Mouse (Mus musculus): ENCODE results near the gene Olfr95.
"Not testable (repeated sequence)": the region's sequence is repeated elsewhere in the genome, so short reads cannot be mapped to it uniquely, and the experiment has no call there.

Olfr95 gene

GRCm38 (mm10) chr17:37213018-37213417 lies at the start of gene Olfr95:
Gene Olfr95 (minus strand): TSS chr17:37213118.
- DNase-seq: no peak

- DNase-seq: peak; percentile 47
These were observed 37.6 kb upstream of the Olfr95 start for GRCm38 (mm10) chr17:37250544-37250943.

DNA sequence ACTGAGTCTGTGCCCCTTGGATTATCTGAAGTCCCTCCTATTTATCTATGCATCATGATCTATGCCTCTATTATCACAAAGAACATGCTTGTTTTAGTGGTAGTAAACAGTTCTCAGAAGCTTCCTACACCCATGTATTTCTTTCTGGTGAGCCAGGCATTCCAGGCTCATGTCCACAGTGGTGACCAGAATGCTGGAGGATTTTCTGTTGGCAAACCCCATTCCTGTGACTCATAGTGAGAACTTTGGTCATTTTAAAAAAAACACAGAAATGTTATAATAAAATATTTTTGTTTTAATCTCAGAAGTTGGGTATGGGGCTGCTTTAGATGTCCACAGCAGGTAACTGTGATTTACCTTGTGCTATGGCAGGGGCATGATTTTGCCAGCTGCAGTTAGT lies 36.5 kb upstream of the Olfr95 start:
- DNase-seq: no peak

DNA sequence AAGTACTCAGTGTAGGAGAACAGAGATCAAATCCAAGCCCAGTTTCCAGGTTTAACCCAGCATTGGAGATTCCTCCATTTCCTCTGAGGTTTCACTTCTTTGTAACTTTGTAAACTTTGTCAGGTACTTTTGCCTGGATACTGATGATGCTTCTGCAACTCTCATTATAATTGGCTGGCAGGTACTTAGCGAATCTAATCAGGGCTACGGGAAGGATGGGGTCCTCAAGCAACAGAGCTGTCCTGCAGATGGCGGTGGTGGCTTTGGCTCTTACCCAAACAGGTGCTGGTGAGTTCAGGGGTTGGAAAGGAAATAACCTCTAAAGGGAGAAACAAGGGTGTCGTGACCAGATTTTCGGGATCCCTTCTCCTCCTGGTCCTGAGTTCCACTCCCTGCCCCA lies 33.8 kb upstream of the Olfr95 start:
- peak; percentile 74 for DNase-seq

- DNase-seq: no peak
These were observed 29.3 kb upstream of the Olfr95 start for GRCm38 (mm10) chr17:37242198-37242597.

- DNase-seq: not testable (repeated sequence)
These were observed 24.3 kb upstream of the Olfr95 start, which contains the start of gene Olfr97 for GRCm38 (mm10) chr17:37237230-37237629. Gene Olfr97 (minus strand): TSS chr17:37237330.

- no peak for DNase-seq
These were observed 9.0 kb upstream of the Olfr95 start for GRCm38 (mm10) chr17:37221879-37222278.

- no peak for DNase-seq
These were observed 6.9 kb upstream of the Olfr95 start, which contains the start of gene Olfr96 for GRCm38 (mm10) chr17:37219846-37220245. Gene Olfr96 (plus strand): TSS chr17:37220146.

DNA sequence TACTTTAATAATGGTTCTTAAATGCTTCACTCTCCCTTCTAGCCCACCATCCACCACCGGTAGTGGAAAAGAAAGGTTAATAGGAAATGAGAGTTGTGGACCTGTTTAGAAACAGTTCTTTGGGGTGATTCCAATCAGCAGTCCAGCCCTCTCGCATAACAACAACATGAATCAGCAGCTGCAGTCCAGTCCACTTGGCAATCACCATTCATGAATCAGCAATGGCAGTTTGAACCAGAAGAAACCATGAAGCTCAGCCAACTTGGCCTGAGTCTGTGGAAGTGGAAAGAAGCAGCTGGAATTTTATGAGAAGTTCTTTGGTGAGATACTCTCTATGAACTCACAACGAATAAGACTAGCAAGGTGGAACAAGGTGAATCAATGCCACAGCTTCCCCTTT lies 5.6 kb upstream of the Olfr95 start:
- peak; percentile 14 for DNase-seq

DNA sequence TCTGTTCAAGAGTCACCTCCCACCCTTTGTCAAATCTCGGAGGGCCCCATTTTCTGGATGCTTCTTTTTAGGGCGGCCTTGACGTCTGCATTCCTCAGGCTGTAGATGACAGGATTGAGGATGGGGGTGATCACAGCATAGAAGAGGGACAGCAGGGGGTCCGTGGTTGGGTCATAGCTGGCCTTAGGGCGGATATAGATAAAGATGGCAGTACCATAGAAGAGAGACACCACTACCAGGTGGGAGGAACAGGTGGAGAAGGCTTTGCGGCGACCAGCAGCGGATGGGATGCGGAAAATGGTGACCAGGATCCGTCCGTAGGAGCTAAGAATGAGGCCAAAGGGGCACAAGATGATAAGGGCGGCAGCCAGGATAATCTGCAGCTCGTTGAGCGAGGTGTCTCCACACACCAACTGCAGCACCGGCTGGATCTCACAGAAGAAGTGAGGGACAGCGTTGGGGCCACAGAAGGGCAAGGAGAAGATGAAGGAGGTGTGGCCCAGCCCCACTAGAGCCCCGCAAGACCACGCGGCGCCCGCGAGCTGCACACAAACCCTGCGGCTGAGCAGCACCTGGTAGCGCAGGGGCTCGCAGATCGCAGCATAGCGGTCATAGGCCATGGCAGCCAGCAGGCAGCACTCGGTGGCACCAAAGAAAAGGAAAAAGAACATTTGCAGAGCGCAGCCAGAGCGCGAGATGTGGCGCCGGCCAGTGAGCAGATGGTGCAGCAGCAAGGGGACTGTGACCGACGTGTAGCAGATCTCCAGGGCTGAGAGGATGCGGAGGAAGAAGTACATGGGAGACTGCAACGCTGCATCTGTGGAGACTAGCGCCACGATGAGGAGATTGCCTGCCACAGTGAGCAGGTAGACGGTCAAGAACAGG lies 1.8 kb downstream of the Olfr95 start:
- no peak for DNase-seq

- DNase-seq: no peak
These were observed 9.0 kb downstream of the Olfr95 start for GRCm38 (mm10) chr17:37203917-37204236.

- peak; percentile 89 for DNase-seq
These were observed 9.6 kb downstream of the Olfr95 start for GRCm38 (mm10) chr17:37203206-37203916.

GRCm38 (mm10) chr17:37200894-37201293 lies 12.0 kb downstream of the Olfr95 start, which contains the start of gene Olfr94:
Gene Olfr94 (minus strand): TSS chr17:37200994.
- DNase-seq: no peak

DNA sequence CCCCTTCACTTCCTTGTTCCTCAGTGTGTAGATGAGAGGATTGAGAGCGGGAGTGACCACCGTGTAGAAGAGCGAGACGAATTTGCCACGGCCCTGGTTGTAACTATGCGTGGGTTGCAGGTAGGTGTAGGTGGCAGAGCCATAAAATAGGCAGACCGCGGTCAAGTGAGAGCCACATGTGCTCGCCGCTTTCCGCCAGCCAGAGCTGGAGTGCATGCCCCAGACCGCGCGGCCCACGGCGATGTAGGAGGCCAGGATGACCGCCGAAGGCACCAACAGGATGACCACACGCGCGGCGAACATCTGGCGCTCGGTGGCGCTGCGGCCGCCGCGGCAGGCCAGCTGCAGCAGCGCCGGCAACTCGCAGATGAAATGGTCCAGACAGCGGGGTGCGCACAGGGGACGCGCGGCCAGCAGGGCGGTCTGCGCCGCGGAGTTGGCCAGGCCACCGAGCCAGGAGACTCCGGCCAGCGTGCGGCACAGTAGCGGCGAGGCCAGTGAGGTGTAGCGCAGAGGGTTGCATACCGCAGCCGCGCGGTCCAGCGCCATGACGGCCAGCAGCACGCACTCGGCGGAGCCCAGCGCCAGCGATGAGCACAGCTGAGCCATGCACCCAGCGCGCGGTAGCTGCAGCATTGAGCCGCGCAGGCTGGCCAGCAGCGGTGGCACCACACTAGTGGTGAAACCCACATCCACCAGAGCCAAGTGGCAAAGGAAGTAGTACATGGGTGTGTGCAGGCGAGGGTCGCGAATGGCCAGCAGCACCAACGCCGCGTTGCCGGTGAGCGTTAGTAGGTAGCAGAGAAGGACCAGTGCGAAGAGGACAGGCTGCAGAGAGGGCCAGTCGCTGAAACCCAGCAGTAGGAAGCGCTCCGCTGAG lies 15.8 kb downstream of the Olfr95 start:
- DNase-seq: no peak

DNA sequence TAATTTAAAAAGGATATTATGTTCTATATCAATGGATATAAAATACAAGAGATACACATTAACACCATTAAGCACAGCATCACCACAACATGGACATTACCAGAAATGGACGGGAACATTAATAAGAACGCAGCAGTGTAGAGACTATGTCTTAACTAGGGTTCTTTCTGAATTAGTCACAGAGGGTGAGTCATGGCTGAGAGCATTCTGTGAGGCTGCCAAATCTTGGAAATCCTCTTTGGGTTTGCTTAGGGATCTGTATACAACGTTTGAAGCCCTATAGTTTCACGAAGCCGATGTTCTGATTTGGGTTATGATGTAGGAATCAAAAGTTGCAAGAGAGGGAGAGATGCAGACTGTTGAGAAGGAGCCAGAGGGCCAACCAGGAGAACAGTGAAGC lies 18.1 kb downstream of the Olfr95 start:
- no peak for DNase-seq

DNA sequence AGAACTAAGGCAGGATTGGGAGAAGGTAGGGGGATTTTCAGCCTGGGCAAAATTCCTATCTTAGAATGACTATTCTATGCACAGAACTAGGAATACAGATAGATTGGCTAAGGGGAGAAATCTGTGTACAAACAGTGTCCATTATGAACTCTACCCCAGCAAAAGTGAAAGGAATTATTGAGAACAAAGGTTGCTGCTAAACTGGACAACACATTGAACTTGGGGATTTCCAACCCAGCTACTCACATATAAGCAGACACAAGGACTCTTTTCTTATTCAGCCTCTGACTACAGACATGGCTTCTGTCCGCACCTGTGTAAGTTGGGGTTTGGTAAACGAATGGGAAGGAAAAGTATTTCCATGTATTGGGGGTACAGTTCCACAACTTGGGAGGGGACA lies 19.3 kb downstream of the Olfr95 start, which contains the start of gene Ubd:
Gene Ubd, plus strand, starts transcription at position 237 of the 400 bp plus-strand sequence.
- DNase-seq: no peak

DNA sequence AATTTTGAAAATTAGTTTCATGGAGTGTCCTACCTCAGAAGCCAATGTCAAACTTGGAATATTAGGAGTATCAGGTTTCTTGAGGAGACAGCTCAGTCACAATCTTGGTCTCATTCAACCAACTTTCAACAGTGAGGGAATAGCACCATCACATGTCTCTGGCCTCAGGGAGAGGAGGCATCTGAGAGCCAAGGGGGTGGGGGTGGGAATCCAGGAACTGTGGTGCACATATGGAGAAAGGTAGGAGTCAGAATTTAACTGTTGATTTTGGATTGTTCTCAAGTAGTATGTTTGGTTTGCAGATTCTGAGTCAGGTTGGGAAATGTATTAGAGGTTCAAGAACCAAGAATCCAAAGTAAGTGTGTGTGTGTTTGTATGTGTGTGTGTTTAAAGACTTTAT lies 19.9 kb downstream of the Olfr95 start:
- no peak for DNase-seq

DNA sequence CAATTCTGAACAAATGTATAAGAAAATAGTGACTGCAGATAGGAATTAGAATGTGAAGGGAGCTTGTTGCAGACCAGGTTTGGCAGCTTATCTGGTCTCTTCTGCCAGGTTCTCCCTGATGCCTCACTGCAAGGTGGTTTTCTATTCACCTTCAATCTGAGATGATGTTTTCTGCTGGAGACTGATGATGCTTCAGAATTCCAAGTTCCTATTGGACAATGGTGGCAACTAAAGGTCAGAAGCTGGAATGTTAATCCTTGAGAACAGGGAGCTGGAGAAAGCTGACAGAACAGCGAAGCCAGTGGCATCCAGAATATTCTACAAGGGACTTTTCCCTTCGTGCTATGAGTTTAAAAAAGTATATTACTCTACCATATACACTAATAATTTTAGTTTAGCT lies 22.2 kb downstream of the Olfr95 start:
- peak; percentile 80 for DNase-seq

DNA sequence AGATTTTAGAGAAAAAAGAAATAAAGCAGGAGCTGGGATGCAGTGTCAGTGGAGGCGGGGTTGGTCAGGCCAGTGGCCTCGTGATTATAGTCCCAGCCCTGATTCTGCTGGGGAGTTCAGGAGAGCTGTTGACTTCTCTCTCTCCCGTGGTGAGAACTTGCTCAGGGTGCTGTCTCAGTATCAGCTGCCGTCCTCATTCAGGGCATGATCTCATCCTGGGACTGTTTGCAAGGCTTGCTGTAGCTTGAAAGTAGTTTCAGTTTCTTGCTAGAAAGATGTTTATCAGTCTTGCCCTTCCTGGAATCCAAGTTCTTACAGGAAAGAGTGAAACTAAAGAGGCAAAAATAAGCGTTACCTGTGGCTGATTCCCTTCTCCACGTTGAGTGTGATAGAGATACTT lies 27.4 kb downstream of the Olfr95 start:
- no peak for DNase-seq

DNA sequence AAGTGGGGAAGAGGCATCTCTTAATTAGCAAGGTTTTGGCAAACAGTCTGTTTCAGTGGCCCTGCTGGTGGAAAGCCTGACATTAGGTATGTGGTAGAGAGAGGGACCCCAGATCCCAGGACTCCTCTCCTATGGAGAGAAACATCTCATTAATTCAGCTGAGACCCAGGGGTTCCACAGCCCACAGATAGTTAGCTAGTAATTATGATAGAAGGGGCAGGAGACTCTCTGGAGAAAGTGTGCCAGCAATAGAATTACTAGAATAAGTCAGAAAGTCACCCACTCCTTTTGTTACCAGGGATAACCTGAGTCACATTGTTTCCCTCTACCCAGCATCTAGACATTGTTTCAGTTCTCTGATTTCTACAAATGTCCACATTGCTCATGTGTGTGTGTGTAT lies 51.5 kb downstream of the Olfr95 start, which contains the start of gene Olfr93:
Gene Olfr93, minus strand, starts transcription at position 101 of the 400 bp plus-strand sequence.
- DNase-seq: no peak

Data from lung, postnatal 36 days (tissue).